Mouse (Mus musculus): ENCODE measurements at regions not wholly inside any gene's neighbourhood (a gene's known extent, or its start where the extent isn't known, plus 50 kb on each side); places are given as distances from the start of the nearest gene placed in this dataset.
A peak's percentile ranks its signal among the peaks of the same experiment; 100 is the strongest.

GRCm38 (mm10) chr16:54440932-54441331 is 856.9 kb downstream of the Zpld1 start:
- no peak for DNase-seq

- no peak for DNase-seq
These were observed 891.1 kb downstream of the Zpld1 start for GRCm38 (mm10) chr16:54406638-54407037.

DNA sequence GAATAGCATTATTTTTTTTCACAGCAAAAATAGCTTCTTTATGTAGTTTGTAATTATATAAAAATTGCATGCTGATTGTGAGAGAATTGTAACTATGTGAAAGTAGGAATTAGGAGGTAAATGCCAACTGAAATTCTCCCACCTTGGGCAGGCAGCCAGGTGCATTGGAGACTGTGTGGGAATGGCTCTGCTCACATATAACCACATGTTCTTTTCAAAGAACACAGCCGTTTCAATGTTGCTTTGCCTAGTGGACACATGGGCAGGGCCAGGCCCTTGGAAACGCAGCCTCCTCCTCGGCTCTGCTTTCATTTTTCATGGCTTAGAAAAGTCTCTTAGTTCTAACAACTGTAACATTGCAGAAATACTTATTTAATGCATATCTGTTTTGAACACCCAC is 913.8 kb downstream of the Zpld1 start:
- DNase-seq: peak; percentile 14

GRCm38 (mm10) chr16:54374990-54375389 is 922.8 kb downstream of the Zpld1 start:
- no peak for DNase-seq

- no peak for DNase-seq
These were observed 943.4 kb downstream of the Zpld1 start for GRCm38 (mm10) chr16:54354423-54354822.

DNA sequence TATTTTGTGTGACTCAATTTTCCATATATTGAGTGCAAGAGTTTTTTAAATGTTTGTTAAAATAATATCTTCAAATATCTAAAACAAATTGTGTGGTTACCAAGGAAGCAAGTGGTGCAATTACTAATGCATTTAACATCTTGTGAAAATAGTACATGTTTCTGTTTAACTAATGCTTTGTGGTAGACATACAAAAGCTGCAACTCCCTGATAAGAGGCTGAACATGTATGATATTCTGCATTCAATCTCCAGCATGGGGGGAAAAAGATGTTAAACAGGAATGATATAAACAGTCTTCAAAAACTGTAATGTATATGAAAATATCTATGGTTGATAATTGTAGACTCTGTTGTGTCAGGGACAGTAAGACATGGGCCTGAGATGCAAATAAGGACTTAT is 949.0 kb downstream of the Zpld1 start:
- no peak for DNase-seq

DNA sequence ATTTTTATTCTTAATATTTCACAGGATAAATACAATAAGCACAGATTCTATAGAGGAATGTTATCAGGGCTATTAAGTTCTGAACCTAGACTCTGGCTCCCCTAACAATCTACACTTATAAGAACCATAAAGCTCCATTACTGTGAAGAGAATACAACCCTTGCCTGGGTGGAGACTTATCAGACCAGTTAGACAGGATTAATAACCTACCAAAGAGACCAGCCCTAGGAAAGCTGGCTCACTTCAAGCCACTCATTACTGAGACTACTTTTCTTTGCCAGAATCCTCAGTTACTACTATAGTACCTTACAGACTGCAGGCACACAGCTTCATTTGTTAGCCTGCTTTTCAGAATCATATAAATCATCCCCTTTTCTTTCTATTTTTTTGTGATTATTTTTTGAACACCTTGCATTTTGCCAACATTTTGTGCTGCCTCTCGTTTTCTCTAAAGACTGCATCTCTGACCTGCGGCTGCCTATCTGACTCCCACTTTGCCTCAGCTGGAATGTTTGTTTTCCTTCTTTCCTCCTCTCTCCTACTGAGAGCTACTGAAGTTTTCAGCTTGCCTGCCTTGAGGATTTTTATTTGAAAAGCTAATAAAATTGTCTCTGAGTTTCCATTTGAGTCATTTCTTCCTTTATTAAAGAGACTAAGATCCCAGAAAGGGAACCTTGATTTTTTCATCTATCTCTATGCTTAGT is 951.5 kb downstream of the Zpld1 start:
- no peak for DNase-seq

All from right cerebral cortex, postnatal 14 days (tissue).